Mouse (Mus musculus) liver, postnatal 0 days (tissue): ENCODE measurements at regions not wholly inside any gene's neighbourhood (a gene's known extent, or its start where the extent isn't known, plus 50 kb on each side); places are given as distances from the start of the nearest gene placed in this dataset.

ENCODE experiments used
- ATAC-seq: fragments of 200-750 bp; cut with Nextera tagmentation; 2 replicates; pipeline ENCODE4 v1.8.0; 2017; ENCODE audit warnings: mild to moderate bottlenecking, moderate library complexity
- DNase-seq: peaks from one replicate; pipeline ENCODE4 v3.0.0-alpha.2; 2016
- H3K27ac ChIP-seq: fragments of 300-500 bp; sonication (generic); 2 replicates; pipeline ENCODE4 v1.5.1; 2014; ENCODE audit warnings: antibody characterized with exemption, moderate library complexity, mild to moderate bottlenecking, low read depth
- H3K27me3 ChIP-seq: fragments of 300-500 bp; sonication (generic); 2 replicates; pipeline ENCODE4 v1.6.1; 2014; ENCODE audit warnings: low read length, control low read depth, mixed read lengths; ENCODE audit not compliant: insufficient read depth
- H3K36me3 ChIP-seq: fragments of 300-500 bp; sonication (generic); replicated peaks from 2 replicates; pipeline ENCODE4 v1.6.1; 2014; ENCODE audit warnings: mild to moderate bottlenecking, control low read depth, low read length, moderate library complexity, mixed read lengths; ENCODE audit not compliant: insufficient read depth
- H3K4me1 ChIP-seq: fragments of 300-500 bp; sonication (generic); 2 replicates; pipeline ENCODE4 v1.6.1; 2014; ENCODE audit warnings: antibody characterized with exemption, mild to moderate bottlenecking, control low read depth; ENCODE audit not compliant: insufficient read depth
- H3K4me2 ChIP-seq: fragments of 300-500 bp; sonication (generic); 2 replicates; pipeline ENCODE4 v1.6.1; 2014; ENCODE audit warnings: low read depth, mild to moderate bottlenecking, low read length, moderate library complexity, mixed read lengths
- H3K4me3 ChIP-seq: fragments of 300-500 bp; sonication (generic); 2 replicates; pipeline ENCODE4 v1.5.1; 2014; ENCODE audit warnings: low read depth, low read length
- H3K9ac ChIP-seq: fragments of 300-500 bp; sonication (generic); replicated peaks from 2 replicates; pipeline ENCODE4 v1.6.1; 2014; ENCODE audit warnings: mild to moderate bottlenecking, moderate library complexity
- H3K9me3 ChIP-seq: fragments of 300-500 bp; sonication (generic); 2 replicates; pipeline ENCODE4 v1.6.1; 2016; ENCODE audit warnings: mild to moderate bottlenecking, control low read depth, low read length, mixed read lengths
- CTCF ChIP-seq: sonication (generic); IDR thresholded peaks from 2 replicates; pipeline ENCODE4 v1.5.1; 2016; ENCODE audit warnings: antibody characterized with exemption, low read depth
- EP300 ChIP-seq: IDR thresholded peaks from 2 replicates; pipeline ENCODE4 v1.6.1; 2016; ENCODE audit warnings: antibody characterized with exemption, low read depth, mild to moderate bottlenecking
- WGBS: fragments of 180-500 bp; shearing (Covaris S2); extraction: QIAGEN DNeasy Blood & Tissue Kit; methylation state at CpG from one replicate; pipeline ENCODE4 v1.1.7; 2014; ENCODE audit not compliant: insufficient replicate concordance; 5-methylcytosine and 5-hydroxymethylcytosine counted together

DNA sequence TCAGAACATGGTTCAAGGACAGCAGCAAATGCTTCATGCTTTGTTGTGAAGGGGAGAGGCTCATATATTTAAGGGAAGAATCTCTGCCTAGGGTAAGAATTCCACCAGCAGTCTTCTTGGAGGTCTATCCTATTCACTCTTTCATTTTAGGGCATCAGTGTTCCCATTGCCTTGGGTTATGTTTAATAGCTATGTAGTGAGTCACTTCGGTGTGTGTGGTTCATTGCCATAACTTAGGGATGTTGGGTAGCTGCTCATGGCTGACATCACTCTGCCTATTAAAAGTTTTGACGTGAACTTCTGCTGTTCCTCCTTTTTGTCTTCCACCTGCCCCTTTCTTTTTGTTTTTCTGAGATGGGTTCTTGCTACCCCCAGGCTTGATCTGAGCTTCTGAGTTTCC lies 192.9 kb downstream of the Osr1 start:
- ATAC-seq: no peak
- H3K9me3 ChIP-seq: no peaks in the 10 kb centered on the region
- no peak for DNase-seq
- TF ChIP-seq CTCF (no peak), EP300 (no peak)
- no peak overlapping the region for H3K4me2 ChIP-seq
- H3K4me3 ChIP-seq: no peak overlapping the region
- no peak overlapping the region for H3K9ac ChIP-seq
- no peaks in the 10 kb centered on the region for H3K4me1 ChIP-seq
- no peaks in the 10 kb centered on the region for H3K27me3 ChIP-seq
- H3K27ac ChIP-seq: no peak overlapping the region
- WGBS: 69% methylated on average over 2 of the region's 2 CpGs
- no peaks in the 10 kb centered on the region for H3K36me3 ChIP-seq

DNA sequence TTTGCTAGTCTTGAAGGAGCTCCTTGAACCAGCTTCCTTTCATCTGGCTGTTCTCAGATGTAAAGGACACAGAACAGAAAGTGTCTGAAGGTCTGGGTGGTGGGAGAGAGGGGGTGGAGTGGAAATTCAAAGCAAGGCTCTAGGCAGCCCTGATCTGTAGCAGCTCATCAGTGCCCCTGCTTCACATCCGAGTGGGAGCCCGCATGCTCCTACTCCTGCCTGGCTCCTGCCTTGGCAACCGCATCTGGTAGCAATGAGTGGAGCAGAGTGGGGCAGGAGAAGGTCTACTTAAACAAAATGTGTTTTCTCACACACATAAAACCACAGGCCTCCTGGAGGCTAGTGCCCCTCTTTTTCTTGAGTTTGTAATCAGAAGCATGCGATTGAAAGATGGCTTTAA lies 201.0 kb downstream of the Osr1 start:
- ATAC-seq (no peak), DNase-seq (no peak)
- Histone ChIP-seq H3K4me2 (no peak overlapping the region), H3K4me3 (no peak overlapping the region), H3K27me3 (no peaks in the 10 kb centered on the region), H3K9me3 (no peaks in the 10 kb centered on the region), H3K4me1 (no peaks in the 10 kb centered on the region), H3K27ac (no peak overlapping the region), H3K36me3 (no peaks in the 10 kb centered on the region), H3K9ac (no peak overlapping the region)
- TF ChIP-seq CTCF: no peak
- no peak for TF ChIP-seq EP300
- WGBS: 66% methylated on average over 4 of the region's 4 CpGs

DNA sequence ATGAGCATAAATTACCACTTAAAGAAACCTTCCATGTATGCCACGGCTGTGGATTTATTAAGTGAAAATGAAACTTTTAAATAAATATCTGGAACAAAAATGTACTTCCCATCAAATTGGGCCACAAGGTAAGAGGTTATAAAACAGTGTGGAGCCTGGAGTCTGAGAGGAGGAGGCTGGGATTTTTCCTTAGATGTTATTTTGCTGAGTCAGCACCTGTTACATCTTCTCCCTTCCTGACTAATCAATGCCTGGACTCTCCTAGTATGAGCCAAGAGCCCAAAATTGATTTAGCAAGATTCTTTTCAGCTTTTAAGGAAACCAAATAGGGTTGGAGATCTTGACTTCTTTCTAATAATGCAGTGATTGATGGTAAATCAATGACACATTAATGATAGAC lies 203.0 kb downstream of the Osr1 start:
- TF ChIP-seq CTCF (no peak), EP300 (no peak)
- no peak for ATAC-seq
- Histone ChIP-seq H3K27me3 (no peaks in the 10 kb centered on the region), H3K36me3 (no peaks in the 10 kb centered on the region), H3K9ac (no peak overlapping the region), H3K9me3 (no peaks in the 10 kb centered on the region), H3K27ac (no peak overlapping the region), H3K4me3 (no peak overlapping the region), H3K4me2 (no peak overlapping the region), H3K4me1 (no peaks in the 10 kb centered on the region)
- DNase-seq: no peak
- 89% methylated on average over 1 of the region's 1 CpGs for WGBS

DNA sequence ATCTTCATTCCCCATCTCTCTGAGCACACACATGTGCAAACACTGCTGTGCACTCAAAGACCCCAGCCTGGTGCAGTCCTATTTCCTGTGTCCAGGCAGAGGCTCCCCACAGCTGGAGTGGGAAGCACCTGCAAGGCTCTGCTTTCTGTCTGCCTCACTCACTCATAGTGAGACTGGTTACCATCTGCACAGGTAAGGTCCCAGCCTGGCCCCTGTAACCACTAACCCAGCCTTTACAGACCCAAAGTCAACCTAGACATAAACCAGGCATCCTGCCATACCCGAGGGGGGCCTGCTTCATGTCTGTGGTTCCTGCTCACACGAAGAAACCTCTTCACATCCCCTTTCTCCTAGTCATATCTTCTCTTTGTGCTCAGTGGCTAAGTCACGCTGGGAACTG lies 232.4 kb downstream of the Osr1 start:
- H3K4me2 ChIP-seq: no peak overlapping the region
- DNase-seq (no peak), ATAC-seq (no peak)
- no peaks in the 10 kb centered on the region for H3K36me3 ChIP-seq
- H3K27me3 ChIP-seq: no peaks in the 10 kb centered on the region
- no peak overlapping the region for H3K27ac ChIP-seq
- no peak overlapping the region for H3K9ac ChIP-seq
- no peaks in the 10 kb centered on the region for H3K4me1 ChIP-seq
- TF ChIP-seq EP300: no peak
- TF ChIP-seq CTCF: no peak
- WGBS: 52% methylated on average over 3 of the region's 3 CpGs
- H3K4me3 ChIP-seq: no peak overlapping the region
- no peaks in the 10 kb centered on the region for H3K9me3 ChIP-seq

DNA sequence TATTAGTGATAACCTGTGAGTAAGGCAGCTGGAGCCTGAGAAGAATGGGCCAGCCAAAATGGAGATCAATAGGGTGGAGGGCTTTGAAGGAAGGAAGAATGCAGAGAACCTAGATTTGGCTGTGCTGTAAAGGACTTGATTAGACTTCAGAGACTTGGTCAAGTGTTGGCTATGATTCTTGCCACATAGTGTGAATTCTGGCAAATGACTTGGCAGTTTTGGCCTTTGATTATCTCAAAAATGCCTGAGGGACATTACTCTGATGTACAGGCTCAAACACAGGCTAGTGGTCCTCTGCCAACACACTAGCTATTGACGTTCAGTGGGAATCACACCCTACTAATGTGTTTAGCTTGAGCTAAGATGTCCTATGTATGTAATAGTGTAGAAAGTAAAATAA lies 237.5 kb downstream of the Osr1 start:
- Histone ChIP-seq H3K27ac (no peak overlapping the region), H3K36me3 (no peaks in the 10 kb centered on the region), H3K4me3 (no peak overlapping the region), H3K4me2 (no peak overlapping the region), H3K9ac (no peak overlapping the region), H3K4me1 (no peaks in the 10 kb centered on the region), H3K27me3 (no peaks in the 10 kb centered on the region), H3K9me3 (no peaks in the 10 kb centered on the region)
- ATAC-seq (no peak), DNase-seq (no peak)
- TF ChIP-seq EP300 (no peak), CTCF (no peak)
- WGBS: 53% methylated on average over 1 of the region's 1 CpGs

DNA sequence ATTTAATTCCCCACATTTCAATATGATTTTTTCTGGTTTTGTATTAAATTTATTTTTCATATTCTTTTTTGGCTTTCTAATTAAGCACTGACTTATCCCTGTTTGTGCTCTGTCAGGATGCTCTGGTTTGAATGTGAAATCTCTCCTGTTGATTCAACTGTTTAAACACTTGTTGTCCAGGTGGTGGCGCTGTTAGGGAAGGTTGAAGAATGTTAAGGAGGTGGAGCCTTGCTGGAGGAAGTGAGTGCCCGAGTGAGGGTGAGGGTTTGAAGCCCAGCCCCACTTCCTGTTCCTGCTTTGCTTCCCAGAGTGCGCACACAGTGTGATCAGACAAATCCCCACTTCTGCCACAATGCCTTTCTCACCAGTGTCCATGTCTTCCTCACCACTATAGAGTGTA lies 263.4 kb downstream of the Osr1 start:
- TF ChIP-seq CTCF (no peak), EP300 (no peak)
- no peak for DNase-seq
- Histone ChIP-seq H3K36me3 (no peaks in the 10 kb centered on the region), H3K4me2 (no peak overlapping the region), H3K27ac (no peak overlapping the region), H3K4me1 (no peaks in the 10 kb centered on the region), H3K9ac (no peak overlapping the region), H3K4me3 (no peak overlapping the region), H3K9me3 (no peaks in the 10 kb centered on the region), H3K27me3 (no peaks in the 10 kb centered on the region)
- ATAC-seq: no peak
- WGBS: 43% methylated on average over 3 of the region's 3 CpGs

DNA sequence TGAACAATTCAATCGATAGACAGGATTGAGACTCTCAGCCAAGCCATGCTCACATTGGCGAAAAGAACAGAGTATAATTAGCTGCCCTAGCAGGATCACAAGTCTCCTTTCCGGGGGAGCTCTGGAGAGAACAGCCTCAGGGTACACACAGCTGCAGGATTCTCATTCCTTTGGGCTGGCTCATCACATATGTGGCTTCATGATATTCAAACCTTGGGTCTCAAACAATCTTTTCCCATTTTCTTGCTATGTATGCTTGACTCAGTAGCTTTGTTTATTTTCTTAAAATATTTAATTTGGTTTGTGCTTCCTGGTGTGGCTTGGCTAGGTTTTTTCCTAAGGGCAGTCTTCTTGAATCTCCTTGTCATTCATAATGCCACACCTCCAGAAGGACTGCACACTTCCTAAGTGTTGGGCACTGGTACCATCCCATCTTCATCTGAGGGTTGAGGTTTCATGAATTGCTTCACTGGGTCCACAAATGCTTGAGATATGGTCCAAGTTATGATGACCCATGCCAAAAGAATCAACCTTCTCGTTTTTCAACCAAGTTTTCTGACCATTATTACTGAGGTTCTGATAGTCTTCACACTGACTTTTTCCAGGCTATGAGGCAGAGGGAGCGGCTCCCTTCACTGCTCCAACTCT lies 269.4 kb downstream of the Osr1 start:
- no peak overlapping the region for H3K9ac ChIP-seq
- no peaks in the 10 kb centered on the region for H3K36me3 ChIP-seq
- ATAC-seq (no peak), DNase-seq (no peak)
- TF ChIP-seq CTCF (no peak), EP300 (no peak)
- H3K27me3 ChIP-seq: no peaks in the 10 kb centered on the region
- no peaks in the 10 kb centered on the region for H3K9me3 ChIP-seq
- no peak overlapping the region for H3K27ac ChIP-seq
- H3K4me1 ChIP-seq: no peaks in the 10 kb centered on the region
- 59% methylated on average over 5 of the region's 5 CpGs for WGBS
- H3K4me2 ChIP-seq: no peak overlapping the region
- no peak overlapping the region for H3K4me3 ChIP-seq
